Mouse (Mus musculus) hindbrain, embryonic 16.5 days (tissue): ENCODE measurements at regions not wholly inside any gene's neighbourhood (a gene's known extent, or its start where the extent isn't known, plus 50 kb on each side); places are given as distances from the start of the nearest gene placed in this dataset.

ENCODE experiments used
- ATAC-seq: fragments of 200-750 bp; cut with Nextera tagmentation; 2 replicates; pipeline ENCODE4 v1.8.0; 2017; ENCODE audit warnings: moderate TSS enrichment, moderate library complexity
- H3K27ac ChIP-seq: fragments of 300-500 bp; sonication (generic); 2 replicates; pipeline ENCODE4 v1.5.1; 2014; ENCODE audit warnings: low read depth, mild to moderate bottlenecking, control low read depth, low read length, moderate library complexity
- H3K27me3 ChIP-seq: fragments of 300-500 bp; sonication (generic); replicated peaks from 2 replicates; pipeline ENCODE4 v1.6.1; 2014; ENCODE audit warnings: low read length; ENCODE audit not compliant: control insufficient read depth, insufficient read depth
- H3K36me3 ChIP-seq: fragments of 300-500 bp; sonication (generic); 2 replicates; pipeline ENCODE4 v1.6.1; 2014; ENCODE audit warnings: mild to moderate bottlenecking, low read length, moderate library complexity, mixed read lengths; ENCODE audit not compliant: control insufficient read depth, insufficient read depth
- H3K4me1 ChIP-seq: fragments of 300-500 bp; sonication (generic); 2 replicates; pipeline ENCODE4 v1.6.1; 2014; ENCODE audit warnings: low read depth, low read length; ENCODE audit not compliant: control insufficient read depth, insufficient read depth
- H3K4me2 ChIP-seq: fragments of 300-500 bp; sonication (generic); 2 replicates; pipeline ENCODE4 v1.6.1; 2014; ENCODE audit warnings: mild to moderate bottlenecking, low read length, control low read depth, moderate library complexity
- H3K4me3 ChIP-seq: fragments of 300-500 bp; sonication (generic); 2 replicates; pipeline ENCODE4 v1.5.1; 2014; ENCODE audit warnings: mild to moderate bottlenecking, low read length, control low read depth, moderate library complexity
- H3K9ac ChIP-seq: fragments of 300-500 bp; sonication (generic); 2 replicates; pipeline ENCODE4 v1.6.1; 2014; ENCODE audit warnings: low read depth, mild to moderate bottlenecking, control low read depth, low read length, moderate library complexity
- H3K9me3 ChIP-seq: fragments of 300-500 bp; sonication (generic); 2 replicates; pipeline ENCODE4 v1.6.1; 2014; ENCODE audit warnings: mild to moderate bottlenecking, low read length, moderate library complexity; ENCODE audit not compliant: control insufficient read depth
- WGBS: fragments of 180-500 bp; shearing (Covaris S2); extraction: QIAGEN DNeasy Blood & Tissue Kit; methylation state at CpG from one replicate; pipeline ENCODE4 v1.1.7; 2014; 5-methylcytosine and 5-hydroxymethylcytosine counted together

- H3K36me3 ChIP-seq: no peaks in the 10 kb centered on the region
- WGBS: 41% methylated on average over 4 of the region's 4 CpGs
Measured at GRCm38 (mm10) chr10:29921658-29922057, 278.7 kb downstream of the Cenpw start.

GRCm38 (mm10) chr10:29897780-29898363, 302.5 kb downstream of the Cenpw start:
- H3K36me3 ChIP-seq: no peaks in the 10 kb centered on the region
- 59% methylated on average over 1 of the region's 1 CpGs for WGBS
- H3K4me1 ChIP-seq: no peaks in the 10 kb centered on the region
- H3K9me3 ChIP-seq: no peaks in the 10 kb centered on the region
- H3K4me3 ChIP-seq: no peak overlapping the region
- H3K27ac ChIP-seq: no peak overlapping the region
- peak; percentile 67 for ATAC-seq
- H3K4me2 ChIP-seq: no peak overlapping the region
- H3K27me3 ChIP-seq: no peaks in the 10 kb centered on the region
- no peak overlapping the region for H3K9ac ChIP-seq

More at GRCm38 (mm10) chr10:29921658-29922057, 278.7 kb downstream of the Cenpw start:
- H3K9ac ChIP-seq: no peak overlapping the region
- no peaks in the 10 kb centered on the region for H3K4me1 ChIP-seq
- no peak overlapping the region for H3K4me2 ChIP-seq
- H3K27ac ChIP-seq: no peak overlapping the region
- H3K27me3 ChIP-seq: no peaks in the 10 kb centered on the region
- no peaks in the 10 kb centered on the region for H3K9me3 ChIP-seq
- no peak overlapping the region for H3K4me3 ChIP-seq
- no peak; the same call in 1 of the 2 replicates for ATAC-seq

- Histone ChIP-seq H3K4me1 (no peaks in the 10 kb centered on the region), H3K4me3 (no peak overlapping the region), H3K27me3 (no peaks in the 10 kb centered on the region), H3K36me3 (no peaks in the 10 kb centered on the region), H3K27ac (no peak overlapping the region), H3K9me3 (no peaks in the 10 kb centered on the region), H3K9ac (no peak overlapping the region), H3K4me2 (no peak overlapping the region)
- no peak for ATAC-seq
Measured at GRCm38 (mm10) chr10:29864566-29864965, 328.9 kb upstream of the Rspo3 start.

DNA sequence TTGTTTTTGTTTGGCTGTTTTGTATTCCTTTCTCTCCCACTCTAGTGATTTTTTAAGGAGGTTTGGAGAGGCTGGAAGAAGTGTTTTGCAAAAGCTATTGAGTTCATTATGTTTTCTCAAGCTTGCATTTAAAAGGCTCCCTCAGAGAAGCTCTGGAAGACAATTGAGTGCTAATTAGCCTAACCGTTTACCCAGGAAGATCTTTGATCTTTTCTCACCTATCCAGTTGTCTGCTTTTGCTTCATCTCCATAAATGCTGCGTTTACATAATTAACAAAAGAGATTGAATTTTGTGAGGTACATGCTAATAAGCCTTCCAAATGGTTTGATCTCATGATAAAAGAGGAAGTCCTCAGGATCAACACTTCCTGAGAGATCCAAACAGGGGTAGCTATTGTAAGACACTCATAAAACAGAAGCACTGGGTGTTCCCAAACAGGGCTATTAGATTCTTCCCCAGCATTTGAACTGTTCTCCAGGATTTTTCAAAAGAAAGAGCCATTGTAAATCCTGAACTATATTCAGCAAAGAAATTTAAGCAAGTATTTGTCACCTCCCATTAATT, 320.2 kb upstream of the Rspo3 start:
- H3K4me3 ChIP-seq: no peak overlapping the region
- no peaks in the 10 kb centered on the region for H3K27me3 ChIP-seq
- WGBS: 3% methylated on average over 2 of the region's 2 CpGs
- no peak overlapping the region for H3K27ac ChIP-seq
- ATAC-seq: no peak
- H3K9ac ChIP-seq: no peak overlapping the region
- H3K4me1 ChIP-seq: no peaks in the 10 kb centered on the region
- H3K4me2 ChIP-seq: no peak overlapping the region
- no peaks in the 10 kb centered on the region for H3K9me3 ChIP-seq
- no peaks in the 10 kb centered on the region for H3K36me3 ChIP-seq

- H3K27me3 ChIP-seq: no peaks in the 10 kb centered on the region
- ATAC-seq: no peak
- 56% methylated on average over 2 of the region's 2 CpGs for WGBS
- no peaks in the 10 kb centered on the region for H3K9me3 ChIP-seq
- H3K9ac ChIP-seq: no peak overlapping the region
- no peak overlapping the region for H3K4me2 ChIP-seq
- no peaks in the 10 kb centered on the region for H3K4me1 ChIP-seq
- no peak overlapping the region for H3K4me3 ChIP-seq
- no peaks in the 10 kb centered on the region for H3K36me3 ChIP-seq
- no peak overlapping the region for H3K27ac ChIP-seq
Measured at GRCm38 (mm10) chr10:29852516-29852915, 316.8 kb upstream of the Rspo3 start.

DNA sequence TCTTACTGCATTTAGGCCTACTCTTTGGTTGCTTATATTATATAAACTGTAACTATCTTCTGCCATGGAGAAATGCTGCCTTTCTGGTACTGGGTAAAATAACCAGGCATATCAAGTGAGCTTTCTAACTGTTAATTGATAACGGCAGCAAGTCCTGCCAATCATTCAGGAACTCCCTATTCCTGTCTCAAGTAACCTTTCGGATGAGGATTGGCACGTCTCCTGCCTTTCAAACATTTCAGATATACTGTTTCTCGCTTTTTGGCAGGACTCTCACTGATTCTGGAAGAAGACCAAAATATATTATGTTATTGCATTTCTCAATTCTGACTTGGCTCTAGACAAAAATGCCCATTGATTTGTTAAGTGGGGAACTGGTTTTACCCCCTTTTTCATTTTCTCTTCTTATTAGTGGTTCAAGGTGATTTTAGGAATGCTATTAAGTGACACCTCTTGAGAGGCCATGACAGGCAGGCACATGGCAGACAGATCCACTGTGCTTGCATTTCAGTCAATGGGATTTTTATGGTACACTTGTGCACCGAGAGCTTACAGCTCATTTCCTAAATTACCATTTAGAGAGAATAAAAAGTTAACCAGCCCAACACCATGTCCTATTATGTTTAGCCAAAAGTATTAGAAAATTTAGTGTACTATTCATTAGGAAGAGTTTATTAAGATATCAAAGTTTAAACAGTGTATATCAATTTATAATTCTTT, 289.4 kb upstream of the Rspo3 start:
- no peak overlapping the region for H3K9ac ChIP-seq
- no peak overlapping the region for H3K4me2 ChIP-seq
- H3K27me3 ChIP-seq: no peaks in the 10 kb centered on the region
- H3K27ac ChIP-seq: no peak overlapping the region
- no peaks in the 10 kb centered on the region for H3K36me3 ChIP-seq
- no peaks in the 10 kb centered on the region for H3K4me1 ChIP-seq
- H3K9me3 ChIP-seq: no peaks in the 10 kb centered on the region
- no peak overlapping the region for H3K4me3 ChIP-seq
- no peak for ATAC-seq
- 72% methylated on average over 5 of the region's 5 CpGs for WGBS

DNA sequence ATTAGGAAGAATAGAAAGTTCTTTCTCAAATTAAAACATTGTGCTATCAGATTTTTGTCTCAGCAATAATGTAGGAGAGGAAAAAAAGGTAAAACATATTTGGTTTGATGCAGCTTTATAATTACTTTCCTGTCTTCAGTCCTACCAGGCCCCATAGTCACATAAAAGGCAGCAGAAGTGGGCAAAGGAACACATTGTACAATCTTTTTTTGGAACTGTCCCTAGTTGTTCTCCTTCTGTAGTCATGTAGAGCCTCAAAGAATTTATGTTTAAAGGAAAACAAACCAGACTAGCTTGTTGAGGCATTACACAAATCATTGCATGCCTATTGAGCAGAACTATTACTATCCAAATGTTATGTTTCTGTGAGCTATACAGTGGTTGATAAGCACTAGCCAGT, 288.7 kb upstream of the Rspo3 start:
- no peak overlapping the region for H3K4me2 ChIP-seq
- H3K27ac ChIP-seq: no peak overlapping the region
- no peaks in the 10 kb centered on the region for H3K9me3 ChIP-seq
- no peak overlapping the region for H3K9ac ChIP-seq
- H3K4me1 ChIP-seq: no peaks in the 10 kb centered on the region
- no peaks in the 10 kb centered on the region for H3K36me3 ChIP-seq
- no peak overlapping the region for H3K4me3 ChIP-seq
- no peaks in the 10 kb centered on the region for H3K27me3 ChIP-seq
- ATAC-seq: no peak

DNA sequence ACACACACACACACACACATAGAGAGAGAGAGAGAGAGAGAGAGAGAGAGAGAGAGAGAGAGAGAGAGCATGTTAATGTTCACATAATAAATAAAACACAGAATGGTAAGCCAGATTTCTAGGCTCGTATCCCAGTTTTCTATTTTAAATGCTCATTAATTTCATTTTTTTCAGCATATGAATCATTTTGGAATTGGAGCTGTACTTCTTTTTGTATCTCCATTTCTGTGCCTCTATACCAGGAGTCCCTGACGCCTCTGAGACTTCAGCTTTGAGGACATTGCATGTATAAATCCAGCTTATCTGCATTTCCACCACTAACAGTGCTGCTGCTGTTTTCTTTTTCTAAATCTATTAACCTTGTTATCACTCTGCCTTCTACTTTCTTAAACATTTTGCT, 287.5 kb upstream of the Rspo3 start:
- no peak for ATAC-seq
- no peaks in the 10 kb centered on the region for H3K27me3 ChIP-seq
- H3K36me3 ChIP-seq: no peaks in the 10 kb centered on the region
- H3K27ac ChIP-seq: no peak overlapping the region
- H3K9ac ChIP-seq: no peak overlapping the region
- H3K4me2 ChIP-seq: no peak overlapping the region
- H3K4me1 ChIP-seq: no peaks in the 10 kb centered on the region
- no peaks in the 10 kb centered on the region for H3K9me3 ChIP-seq
- WGBS: 87% methylated on average over 2 of the region's 2 CpGs
- no peak overlapping the region for H3K4me3 ChIP-seq

GRCm38 (mm10) chr10:29803915-29804545, 268.4 kb upstream of the Rspo3 start:
- WGBS: 46% methylated on average over 6 of the region's 6 CpGs
- peak; percentile 81 for ATAC-seq

More at GRCm38 (mm10) chr10:29803915-29804545, 268.4 kb upstream of the Rspo3 start:
- no peaks in the 10 kb centered on the region for H3K9me3 ChIP-seq
- H3K27me3 ChIP-seq: no peaks in the 10 kb centered on the region
- no peak overlapping the region for H3K4me3 ChIP-seq
- no peak overlapping the region for H3K4me2 ChIP-seq
- no peaks in the 10 kb centered on the region for H3K4me1 ChIP-seq
- no peak overlapping the region for H3K27ac ChIP-seq
- H3K36me3 ChIP-seq: no peaks in the 10 kb centered on the region
- H3K9ac ChIP-seq: no peak overlapping the region
